Mouse (Mus musculus) testis, adult 2 months (tissue): Measurements from ENCODE around the gene Fam83f. TPM values are rescaled to one million over a fixed set of nuclear protein-coding genes. Genes with fewer than 3 reads are reported as not detected.

ENCODE experiments used
- H3K27ac ChIP-seq: fragments of 200-500 bp; 2 replicates; pipeline ENCODE4 v1.5.1; 2012; ENCODE audit warnings: low read depth, low read length; ENCODE audit not compliant: control insufficient read depth, insufficient read depth
- H3K27me3 ChIP-seq: fragments of 200-500 bp; 2 replicates; pipeline ENCODE4 v1.6.1; 2012; ENCODE audit warnings: mild to moderate bottlenecking, low read length, moderate library complexity; ENCODE audit not compliant: control insufficient read depth, insufficient read depth
- H3K36me3 ChIP-seq: fragments of 200-500 bp; 2 replicates; pipeline ENCODE4 v1.6.1; 2012; ENCODE audit warnings: mild to moderate bottlenecking, low read length; ENCODE audit not compliant: control insufficient read depth, insufficient read depth
- H3K4me1 ChIP-seq: fragments of 200-500 bp; 2 replicates; pipeline ENCODE4 v1.6.1; 2012; ENCODE audit warnings: low read length; ENCODE audit not compliant: control insufficient read depth, insufficient read depth
- H3K4me3 ChIP-seq: fragments of 200-500 bp; 2 replicates; pipeline ENCODE4 v1.5.1; 2012; ENCODE audit warnings: low read depth, mild to moderate bottlenecking, low read length, moderate library complexity, mixed read lengths; ENCODE audit not compliant: control insufficient read depth
- CTCF ChIP-seq: fragments of 200-500 bp; IDR thresholded peaks from 2 replicates; pipeline ENCODE4 v1.5.1; 2012; ENCODE audit warnings: low read depth, mild to moderate bottlenecking, inconsistent platforms, low read length, moderate library complexity; ENCODE audit not compliant: control insufficient read depth, insufficient read depth, insufficient replicate concordance
- POLR2A ChIP-seq: fragments of 200-500 bp; IDR thresholded peaks from 2 replicates; pipeline ENCODE4 v1.6.1; 2012; ENCODE audit warnings: low read depth, mild to moderate bottlenecking, inconsistent platforms, low read length, moderate library complexity; ENCODE audit not compliant: control insufficient read depth
- polyA plus RNA-seq: library from polyadenylated mRNA; depleted of rRNA; stranded (reverse); fragments of >200 nt; gene quantifications from 2 replicates; pipeline ENCODE4 v1.2.3, GENCODE M21; 2012; rRNA removed

Gene Fam83f
- polyA plus RNA-seq, 1 experiment, result 0.95 TPM

DNA sequence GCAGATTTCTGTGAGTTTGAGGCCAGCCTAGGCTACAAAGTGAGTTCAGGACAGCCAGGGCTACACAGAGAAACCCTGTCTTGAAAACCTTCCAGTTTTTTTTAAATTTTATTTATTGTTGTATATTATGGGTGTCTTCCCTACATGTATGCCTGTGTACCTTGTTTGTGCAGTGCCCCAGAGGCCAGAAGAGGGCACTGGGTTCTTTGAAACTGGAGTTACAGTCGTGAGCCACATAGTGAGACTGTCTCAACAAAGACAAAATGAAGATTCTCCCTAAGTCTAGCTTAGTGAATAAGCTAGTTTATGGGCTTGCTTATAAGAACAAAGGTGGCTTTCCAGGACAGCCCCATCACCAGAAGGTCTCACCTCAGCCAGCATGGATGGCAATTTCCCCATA, 64.9 kb downstream of the Fam83f start:
- Histone ChIP-seq H3K27ac (no peak overlapping the region), H3K4me3 (no peak overlapping the region), H3K4me1 (peaks cover 4% of the 10 kb centered on the region; the same call in 1 of the 2 replicates), H3K36me3 (no peaks in the 10 kb centered on the region), H3K27me3 (no peaks in the 10 kb centered on the region)
- TF ChIP-seq CTCF (no peak), POLR2A (no peak)

- Histone ChIP-seq H3K4me3 (no peak overlapping the region), H3K27ac (no peak overlapping the region), H3K4me1 (peaks cover 4% of the 10 kb centered on the region; the same call in 1 of the 2 replicates), H3K27me3 (no peaks in the 10 kb centered on the region), H3K36me3 (no peaks in the 10 kb centered on the region)
- TF ChIP-seq CTCF (no peak), POLR2A (no peak)
Observed at GRCm38 (mm10) chr15:80738244-80738643, 66.6 kb downstream of the Fam83f start.

GRCm38 (mm10) chr15:80739972-80740371, 68.3 kb downstream of the Fam83f start:
- Histone ChIP-seq H3K27ac (no peak overlapping the region), H3K4me1 (peaks cover 4% of the 10 kb centered on the region; the same call in 1 of the 2 replicates), H3K27me3 (no peaks in the 10 kb centered on the region), H3K4me3 (no peak overlapping the region), H3K36me3 (no peaks in the 10 kb centered on the region)
- TF ChIP-seq POLR2A (no peak), CTCF (no peak)

- H3K27ac ChIP-seq, result no peak overlapping the region
- H3K4me3 ChIP-seq, result no peak overlapping the region
- H3K27me3 ChIP-seq, result no peaks in the 10 kb centered on the region
- TF ChIP-seq POLR2A (no peak), CTCF (no peak)
- H3K36me3 ChIP-seq, result no peaks in the 10 kb centered on the region
- peaks cover 3% of the 10 kb centered on the region; the same call in 1 of the 2 replicates for H3K4me1 ChIP-seq
Observed at GRCm38 (mm10) chr15:80741836-80742235, 70.2 kb downstream of the Fam83f start.

DNA sequence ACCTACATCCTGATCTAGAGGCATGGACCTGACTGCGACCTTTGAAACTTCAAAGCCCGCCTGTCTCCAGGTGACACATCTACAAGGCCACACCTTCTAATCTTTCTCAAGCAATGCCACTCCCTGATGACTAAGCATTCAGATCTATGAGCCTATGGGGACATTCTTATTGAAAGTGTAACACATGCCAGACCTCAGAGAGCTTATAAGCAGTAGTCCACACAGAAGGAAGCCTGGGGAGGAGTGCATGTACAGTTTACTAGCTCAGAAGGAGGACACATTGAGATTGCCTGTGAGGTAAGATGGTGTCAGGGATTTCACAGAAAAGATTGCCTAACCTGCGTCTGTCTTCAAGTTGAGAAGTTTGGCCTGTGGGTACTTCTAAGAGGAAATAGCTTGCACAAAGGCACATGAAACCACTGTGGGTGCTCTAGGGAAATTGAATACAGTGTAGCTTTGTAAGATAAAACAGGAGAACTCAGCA, 71.4 kb downstream of the Fam83f start:
- H3K4me1 ChIP-seq, result no peaks in the 10 kb centered on the region
- TF ChIP-seq CTCF, result no peak
- TF ChIP-seq POLR2A, result no peak
- H3K4me3 ChIP-seq, result no peak overlapping the region

DNA sequence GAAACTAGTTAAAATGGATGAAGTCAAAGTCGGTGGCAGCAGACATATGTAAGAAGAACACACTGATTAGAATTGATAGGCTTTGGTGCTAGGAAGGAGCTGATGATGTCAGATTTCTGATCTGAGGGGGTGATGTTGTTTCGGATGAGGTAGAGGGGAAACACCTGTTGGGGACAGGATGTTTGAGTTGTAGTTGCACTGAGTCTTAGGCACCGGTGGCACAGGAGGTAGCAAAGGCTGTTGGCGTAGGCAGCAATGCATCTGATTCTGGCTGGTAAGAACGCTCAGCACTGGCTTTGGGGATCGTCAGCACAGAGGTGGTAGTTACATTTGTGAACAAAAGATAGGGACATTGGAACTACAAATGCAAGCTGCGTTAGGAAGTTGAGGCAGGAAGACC, 72.0 kb downstream of the Fam83f start:
- no peaks in the 10 kb centered on the region for H3K4me1 ChIP-seq
- no peaks in the 10 kb centered on the region for H3K27me3 ChIP-seq
- no peak for TF ChIP-seq POLR2A
- TF ChIP-seq CTCF, result no peak

More for the DNA sequence above, 71.4 kb downstream of the Fam83f start:
- H3K27ac ChIP-seq, result no peak overlapping the region
- no peaks in the 10 kb centered on the region for H3K27me3 ChIP-seq
- H3K36me3 ChIP-seq, result no peaks in the 10 kb centered on the region

GRCm38 (mm10) chr15:80744667-80745422, 73.2 kb downstream of the Fam83f start:
- H3K27ac ChIP-seq, result no peak overlapping the region
- TF ChIP-seq CTCF (no peak), POLR2A (no peak)
- no peaks in the 10 kb centered on the region for H3K27me3 ChIP-seq
- no peaks in the 10 kb centered on the region for H3K36me3 ChIP-seq
- no peak overlapping the region for H3K4me3 ChIP-seq
- H3K4me1 ChIP-seq, result no peaks in the 10 kb centered on the region

More for the DNA sequence above, 72.0 kb downstream of the Fam83f start:
- no peak overlapping the region for H3K27ac ChIP-seq
- H3K36me3 ChIP-seq, result no peaks in the 10 kb centered on the region
- H3K4me3 ChIP-seq, result no peak overlapping the region

GRCm38 (mm10) chr15:80748979-80749378, 77.3 kb downstream of the Fam83f start:
- no peaks in the 10 kb centered on the region for H3K27me3 ChIP-seq
- no peaks in the 10 kb centered on the region for H3K4me1 ChIP-seq
- TF ChIP-seq POLR2A (no peak), CTCF (no peak)
- H3K36me3 ChIP-seq, result no peaks in the 10 kb centered on the region
- H3K4me3 ChIP-seq, result no peak overlapping the region
- H3K27ac ChIP-seq, result no peak overlapping the region

Other genes starting within 250 kb of the Fam83f start
- gene Enthd1, start 106.7 kb upstream of the Fam83f start, polyA plus RNA-seq, result 29.0 and 30.6 TPM in 2 replicates
- 1.4 and 1.9 TPM in 2 replicates for gene Grap2, start 99.3 kb upstream of the Fam83f start, polyA plus RNA-seq
- gene Tnrc6b, start 39.5 kb downstream of the Fam83f start, polyA plus RNA-seq, result 26.5 and 29.5 TPM in 2 replicates